Mouse (Mus musculus) olfactory bulb, adult 2 months (tissue): ENCODE measurements around the gene Parp14.

ENCODE experiments used
- CTCF ChIP-seq: fragments of 200-500 bp; IDR thresholded peaks from 2 replicates; pipeline ENCODE4 v1.5.1; 2012; ENCODE audit warnings: low read depth, mild to moderate bottlenecking, low read length, moderate library complexity; ENCODE audit not compliant: insufficient read depth
- POLR2A ChIP-seq: fragments of 200-500 bp; IDR thresholded peaks from 2 replicates; pipeline ENCODE4 v1.6.1; 2012; ENCODE audit warnings: mild to moderate bottlenecking, low read depth, low read length, moderate library complexity; ENCODE audit not compliant: insufficient read depth

- TF ChIP-seq POLR2A (no peak), CTCF (no peak)
Observed at GRCm38 (mm10) chr16:35888174-35888573, 16.8 kb upstream of the Parp14 start.
